Mouse (Mus musculus) G1E (cell line): ENCODE measurements around the gene Paqr9.

Experiments
- CTCF ChIP-seq: IDR thresholded peaks from 2 replicates; pipeline ENCODE4 v1.5.1; 2012; ENCODE audit warnings: low read depth, low read length, inconsistent platforms, mixed read lengths
- GATA1 ChIP-seq: IDR thresholded peaks from 2 replicates; pipeline ENCODE4 v1.6.1; 2012; ENCODE audit warnings: borderline replicate concordance, low read length, inconsistent platforms, mixed read lengths

DNA sequence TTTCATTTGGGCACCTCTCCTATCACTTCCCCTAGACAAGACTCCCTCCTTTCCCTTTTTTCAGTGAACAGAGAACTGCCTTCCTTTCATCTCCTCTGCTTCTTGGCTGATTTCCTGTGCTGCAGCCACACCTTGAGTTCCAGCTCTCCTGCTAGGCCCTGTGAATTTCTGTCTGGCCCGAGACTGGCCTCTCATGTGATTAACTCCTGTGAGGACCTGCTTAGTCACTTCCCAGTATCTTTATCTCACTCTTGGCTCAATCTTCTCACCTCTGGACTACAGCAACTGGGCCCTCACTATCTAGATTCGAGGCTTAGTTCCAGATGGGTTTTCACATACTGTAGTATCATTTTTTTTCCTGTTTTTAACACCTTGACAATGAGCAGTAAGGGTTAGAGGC, 31.8 kb upstream of the Paqr9 start:
- TF ChIP-seq CTCF (no peak), GATA1 (no peak)
